Mouse (Mus musculus): ENCODE results near the gene Ano4. TPM values are rescaled to one million over a fixed set of nuclear protein-coding genes. Genes with fewer than 3 reads are reported as not detected.

Gene Ano4
- polyA plus RNA-seq, 1 experiment from 2014 or later = not detected

DNA sequence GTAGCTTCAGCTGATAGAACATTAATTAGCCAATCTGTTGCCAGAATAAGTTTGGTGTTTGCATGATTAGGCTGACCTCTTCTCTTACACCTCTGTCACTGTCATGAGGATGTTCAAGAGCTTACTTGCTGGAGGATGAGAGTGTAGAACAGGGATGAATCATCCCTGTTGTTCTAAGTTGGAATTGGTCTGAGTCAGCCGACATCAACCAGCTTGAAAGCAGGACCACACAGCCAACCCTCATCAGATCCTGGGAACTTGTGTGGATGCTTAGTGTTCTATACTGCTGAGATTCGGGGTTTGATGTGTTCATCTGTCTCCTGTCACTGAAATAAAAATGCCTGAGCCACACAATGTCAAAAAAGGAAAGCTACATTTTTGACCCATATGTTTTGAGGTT is 44.2 kb downstream of the Ano4 start:
- Histone ChIP-seq H3K4me2 (ENCODE audit: low read depth, low read length) (no peak overlapping the region), H3K27me3 (ENCODE audit: insufficient read depth, low read length) (no peaks in the 10 kb centered on the region), H3K36me3 (replicated peaks; ENCODE audit: insufficient read depth, low read length) (no peaks in the 10 kb centered on the region), H3K27ac (ENCODE audit: low read depth) (no peak overlapping the region), H3K4me3 (ENCODE audit: low read depth, low read length) (no peak overlapping the region), H3K9ac (replicated peaks) (no peak overlapping the region), H3K4me1 (ENCODE audit: insufficient read depth) (no peaks in the 10 kb centered on the region), H3K9me3 (ENCODE audit: low read length) (no peaks in the 10 kb centered on the region)
- no peak for TF ChIP-seq CTCF (IDR thresholded peaks at IDR 0.05; ENCODE audit: low read depth)
- no peak for DNase-seq
- ATAC-seq = no peak
- WGBS (ENCODE audit: insufficient replicate concordance) = 60% methylated on average over 2 of the region's 2 CpGs

DNA sequence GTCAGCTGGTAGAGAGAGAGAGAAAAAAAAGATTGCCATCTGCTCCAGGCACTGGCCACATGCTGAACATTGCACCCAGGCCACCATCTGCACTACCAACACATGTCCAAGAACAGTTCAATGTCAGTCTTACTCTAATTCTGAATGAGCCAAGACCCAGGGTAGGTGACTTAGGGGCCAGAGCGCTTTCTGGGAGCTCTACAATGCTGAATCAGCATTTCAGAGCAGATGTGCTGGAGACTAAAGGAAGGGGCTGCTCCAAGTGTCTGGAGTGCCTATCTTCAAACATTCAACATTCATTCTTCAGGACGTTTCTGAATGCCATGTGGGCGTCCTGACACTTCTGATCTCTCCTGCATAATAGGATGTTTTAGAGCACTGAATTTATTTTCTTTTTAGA is 51.8 kb downstream of the Ano4 start:
- whole genome bisulfite sequencing (ENCODE audit: insufficient replicate concordance) = 64% methylated on average over 3 of the region's 3 CpGs
- Histone ChIP-seq H3K4me1 (ENCODE audit: insufficient read depth) (no peaks in the 10 kb centered on the region), H3K9me3 (ENCODE audit: low read length) (no peaks in the 10 kb centered on the region), H3K27me3 (ENCODE audit: insufficient read depth, low read length) (no peaks in the 10 kb centered on the region), H3K27ac (ENCODE audit: low read depth) (no peak overlapping the region), H3K36me3 (replicated peaks; ENCODE audit: insufficient read depth, low read length) (no peaks in the 10 kb centered on the region), H3K9ac (replicated peaks) (no peak overlapping the region), H3K4me3 (ENCODE audit: low read depth, low read length) (no peak overlapping the region), H3K4me2 (ENCODE audit: low read depth, low read length) (no peak overlapping the region)
- TF ChIP-seq EP300 (IDR thresholded peaks at IDR 0.05; ENCODE audit: low read depth) (no peak), CTCF (IDR thresholded peaks at IDR 0.05; ENCODE audit: low read depth) (no peak)
- DNase-seq (no peak), ATAC-seq (no peak)

DNA sequence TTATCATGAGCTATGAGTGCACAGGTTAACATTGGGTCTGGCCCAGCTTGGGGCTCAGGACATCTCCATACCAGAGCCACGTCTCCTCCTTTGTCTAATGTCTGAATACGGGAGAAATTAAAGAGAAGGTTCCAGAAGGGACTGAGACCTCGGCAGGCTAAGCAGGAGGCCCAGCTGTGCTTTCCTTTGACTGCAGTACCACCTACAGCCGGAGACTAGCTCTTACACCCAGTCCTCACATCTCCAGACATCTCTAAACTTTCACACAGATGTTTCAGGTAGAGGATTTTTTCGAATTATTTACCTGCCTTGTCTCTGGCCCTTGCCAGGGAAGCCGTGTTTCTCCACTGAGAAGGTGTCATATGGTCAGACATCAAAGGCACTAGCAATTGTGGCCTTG is 53.9 kb downstream of the Ano4 start:
- no peak overlapping the region for H3K27ac ChIP-seq (ENCODE audit: low read depth)
- no peak overlapping the region for H3K9ac ChIP-seq (replicated peaks)
- no peak for TF ChIP-seq EP300 (IDR thresholded peaks at IDR 0.05; ENCODE audit: low read depth)
- TF ChIP-seq CTCF (IDR thresholded peaks at IDR 0.05; ENCODE audit: low read depth) = no peak
- no peak for DNase-seq
- H3K9me3 ChIP-seq (ENCODE audit: low read length) = no peaks in the 10 kb centered on the region
- no peaks in the 10 kb centered on the region for H3K36me3 ChIP-seq (replicated peaks; ENCODE audit: insufficient read depth, low read length)
- 55% methylated on average over 6 of the region's 6 CpGs for WGBS (ENCODE audit: insufficient replicate concordance)
- H3K4me3 ChIP-seq (ENCODE audit: low read depth, low read length) = no peak overlapping the region
- H3K27me3 ChIP-seq (ENCODE audit: insufficient read depth, low read length) = no peaks in the 10 kb centered on the region
- H3K4me2 ChIP-seq (ENCODE audit: low read depth, low read length) = no peak overlapping the region
- no peaks in the 10 kb centered on the region for H3K4me1 ChIP-seq (ENCODE audit: insufficient read depth)
- ATAC-seq = no peak

DNA sequence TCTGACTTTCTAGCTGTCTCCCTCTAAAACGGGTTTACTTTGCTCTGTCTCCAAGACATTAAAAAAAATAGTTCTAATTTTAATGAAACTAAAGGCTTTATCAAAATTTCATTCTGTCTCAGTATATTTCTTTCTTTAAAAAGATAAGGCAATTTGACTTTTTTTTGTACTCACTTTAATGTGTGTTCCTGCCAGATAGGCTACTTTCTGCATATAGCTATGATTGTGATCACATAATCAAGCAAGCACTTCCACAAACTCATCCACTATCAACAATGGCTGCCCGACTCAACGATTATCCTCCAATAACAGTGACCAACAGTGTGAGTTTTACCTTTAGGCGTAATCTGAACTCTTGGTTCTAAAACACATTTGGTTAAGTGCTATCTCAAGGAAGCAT is 55.3 kb downstream of the Ano4 start:
- Histone ChIP-seq H3K4me3 (ENCODE audit: low read depth, low read length) (no peak overlapping the region), H3K27me3 (ENCODE audit: insufficient read depth, low read length) (no peaks in the 10 kb centered on the region), H3K4me1 (ENCODE audit: insufficient read depth) (no peaks in the 10 kb centered on the region), H3K9me3 (ENCODE audit: low read length) (no peaks in the 10 kb centered on the region), H3K4me2 (ENCODE audit: low read depth, low read length) (no peak overlapping the region), H3K9ac (replicated peaks) (no peak overlapping the region), H3K36me3 (replicated peaks; ENCODE audit: insufficient read depth, low read length) (no peaks in the 10 kb centered on the region), H3K27ac (ENCODE audit: low read depth) (no peak overlapping the region)
- DNase-seq (no peak), ATAC-seq (no peak)
- TF ChIP-seq EP300 (IDR thresholded peaks at IDR 0.05; ENCODE audit: low read depth) = no peak
- no peak for TF ChIP-seq CTCF (IDR thresholded peaks at IDR 0.05; ENCODE audit: low read depth)
- WGBS (ENCODE audit: insufficient replicate concordance) = 65% methylated on average over 4 of the region's 4 CpGs

DNA sequence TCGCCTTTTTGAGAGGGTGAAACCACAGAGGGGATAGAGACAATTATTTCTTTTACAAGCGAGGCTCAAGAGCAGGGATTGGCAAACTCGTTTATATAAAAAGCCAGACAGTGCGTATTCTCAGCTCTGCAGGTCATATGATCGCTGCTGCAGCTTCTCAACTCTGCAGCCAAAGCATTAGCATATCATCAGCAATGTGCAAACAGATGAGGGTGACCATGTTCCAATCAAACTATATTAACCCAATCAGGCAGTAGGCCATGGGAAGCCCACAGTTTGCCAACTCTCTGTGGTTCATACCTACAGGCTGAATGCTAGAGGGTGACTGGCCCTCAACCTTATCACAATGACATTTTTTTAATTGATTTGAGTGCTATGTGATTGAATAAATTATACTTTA is 64.2 kb downstream of the Ano4 start:
- Histone ChIP-seq H3K9ac (replicated peaks) (no peak overlapping the region), H3K27me3 (ENCODE audit: insufficient read depth, low read length) (no peaks in the 10 kb centered on the region), H3K9me3 (ENCODE audit: low read length) (no peaks in the 10 kb centered on the region), H3K27ac (ENCODE audit: low read depth) (no peak overlapping the region), H3K4me1 (ENCODE audit: insufficient read depth) (no peaks in the 10 kb centered on the region), H3K36me3 (replicated peaks; ENCODE audit: insufficient read depth, low read length) (no peaks in the 10 kb centered on the region), H3K4me2 (ENCODE audit: low read depth, low read length) (no peak overlapping the region), H3K4me3 (ENCODE audit: low read depth, low read length) (no peak overlapping the region)
- WGBS (ENCODE audit: insufficient replicate concordance) = 71% methylated on average over 5 of the region's 5 CpGs
- TF ChIP-seq CTCF (IDR thresholded peaks at IDR 0.05; ENCODE audit: low read depth) = no peak
- TF ChIP-seq EP300 (IDR thresholded peaks at IDR 0.05; ENCODE audit: low read depth) = no peak
- DNase-seq = no peak
- no peak for ATAC-seq

DNA sequence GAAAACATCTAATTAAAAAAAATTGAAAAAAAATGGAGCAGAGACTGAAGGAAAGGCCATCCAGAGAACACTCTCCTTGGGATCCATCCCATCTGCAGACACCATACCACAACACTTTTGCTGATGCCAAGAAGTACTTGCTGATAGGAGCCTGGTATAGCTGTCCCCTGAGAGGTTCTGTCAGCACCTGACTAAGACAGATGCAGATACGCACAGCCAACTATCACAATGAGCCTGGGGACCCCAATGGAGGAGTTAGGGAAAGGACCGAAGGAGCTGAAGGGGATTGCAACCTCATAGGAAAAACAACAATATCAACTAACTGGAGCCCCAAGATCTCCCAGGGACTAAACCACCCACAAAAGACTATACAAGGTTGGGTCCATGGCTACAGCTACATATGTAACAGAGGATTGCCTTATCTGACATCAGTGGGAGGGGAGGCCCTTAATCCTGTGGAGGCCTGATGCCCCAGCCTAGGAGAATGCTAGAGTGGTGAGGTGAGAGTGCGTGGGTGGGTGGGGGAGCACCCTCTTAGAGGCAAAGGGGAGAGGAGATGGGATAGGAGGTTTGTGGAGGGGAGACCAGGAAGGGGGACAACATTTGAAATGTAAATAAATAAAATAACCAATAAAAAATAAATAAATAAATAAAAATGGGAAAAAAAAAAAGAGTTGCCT is 71.4 kb downstream of the Ano4 start:
- no peak overlapping the region for H3K9ac ChIP-seq (replicated peaks)
- no peaks in the 10 kb centered on the region for H3K27me3 ChIP-seq (ENCODE audit: insufficient read depth, low read length)
- no peaks in the 10 kb centered on the region for H3K4me1 ChIP-seq (ENCODE audit: insufficient read depth)
- no peaks in the 10 kb centered on the region for H3K9me3 ChIP-seq (ENCODE audit: low read length)
- no peak for TF ChIP-seq EP300 (IDR thresholded peaks at IDR 0.05; ENCODE audit: low read depth)
- TF ChIP-seq CTCF (IDR thresholded peaks at IDR 0.05; ENCODE audit: low read depth) = no peak
- no peak overlapping the region for H3K27ac ChIP-seq (ENCODE audit: low read depth)
- no peak overlapping the region for H3K4me2 ChIP-seq (ENCODE audit: low read depth, low read length)
- no peak overlapping the region for H3K4me3 ChIP-seq (ENCODE audit: low read depth, low read length)
- no peak for ATAC-seq
- 82% methylated on average over 3 of the region's 3 CpGs for WGBS (ENCODE audit: insufficient replicate concordance)
- no peaks in the 10 kb centered on the region for H3K36me3 ChIP-seq (replicated peaks; ENCODE audit: insufficient read depth, low read length)
- no peak for DNase-seq

DNA sequence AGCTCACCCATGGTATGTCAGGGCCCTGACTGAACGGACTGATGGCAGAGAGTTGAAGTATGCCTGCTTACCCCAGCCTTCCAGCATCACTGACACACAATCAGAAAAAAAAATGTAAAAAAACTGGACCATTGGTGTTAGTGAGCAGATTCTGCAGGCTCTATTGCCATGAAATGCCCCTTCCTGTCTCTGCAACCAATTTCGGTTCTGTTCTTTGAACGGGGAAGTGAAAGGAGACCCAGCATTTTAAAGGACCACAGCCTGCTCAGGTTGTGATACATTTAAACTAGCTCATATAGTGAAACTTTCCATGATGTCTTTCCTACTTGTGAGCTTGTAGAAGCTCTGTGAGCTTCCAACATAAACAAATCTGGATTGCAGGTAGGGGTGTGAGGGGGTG is 77.2 kb downstream of the Ano4 start:
- H3K4me1 ChIP-seq (ENCODE audit: insufficient read depth) = no peaks in the 10 kb centered on the region

More for the DNA sequence above, 77.2 kb downstream of the Ano4 start:
- Histone ChIP-seq H3K9ac (replicated peaks) (no peak overlapping the region), H3K36me3 (replicated peaks; ENCODE audit: insufficient read depth, low read length) (no peaks in the 10 kb centered on the region), H3K27me3 (ENCODE audit: insufficient read depth, low read length) (no peaks in the 10 kb centered on the region), H3K4me2 (ENCODE audit: low read depth, low read length) (no peak overlapping the region), H3K27ac (ENCODE audit: low read depth) (no peak overlapping the region), H3K4me3 (ENCODE audit: low read depth, low read length) (no peak overlapping the region), H3K9me3 (ENCODE audit: low read length) (no peaks in the 10 kb centered on the region)
- DNase-seq (no peak), ATAC-seq (no peak)
- no peak for TF ChIP-seq EP300 (IDR thresholded peaks at IDR 0.05; ENCODE audit: low read depth)
- no peak for TF ChIP-seq CTCF (IDR thresholded peaks at IDR 0.05; ENCODE audit: low read depth)
- 54% methylated on average over 3 of the region's 3 CpGs for WGBS (ENCODE audit: insufficient replicate concordance)
